In genomic region chr2:115460882-115461151, GRCm38 (mm10) we compare ENCODE assay signal across 26 mouse cellular contexts.
DNase-seq lines count a peak whose midpoint lies in the region; ATAC-seq lines count a peak whose summit lies in the region.
"Had no signal": no experiment of that assay in that cellular context is flagged by ENCODE, and none has a peak within 500 bp of the region (broad histone marks: within the 10 kb centered on the region; RNA-seq: fewer than 3 reads in every experiment).

No protein-coding gene starts in this region.

- no peak overlapping the region for H3K9ac ChIP-seq in hindbrain, embryonic 14.5 days
- no peak overlapping the region for H3K9ac ChIP-seq in hindbrain, embryonic 12.5 days
- no peak overlapping the region for H3K9ac ChIP-seq in neural tube, embryonic 12.5 days
- no peak overlapping the region for H3K9ac ChIP-seq in neural tube, embryonic 15.5 days (replicated peaks)
- H3K9ac ChIP-seq in forebrain, embryonic 15.5 days (replicated peaks): no peak overlapping the region
- H3K9ac ChIP-seq: embryonic facial prominence, embryonic 15.5 days; heart, embryonic 12.5 days; liver, embryonic 14.5 days had no signal

- no peak overlapping the region for H3K4me2 ChIP-seq in hindbrain, embryonic 14.5 days (replicated peaks)
- H3K4me2 ChIP-seq in hindbrain, embryonic 12.5 days (replicated peaks): no peak overlapping the region
- H3K4me2 ChIP-seq in neural tube, embryonic 12.5 days (replicated peaks): no peak overlapping the region
- no peak overlapping the region for H3K4me2 ChIP-seq in neural tube, embryonic 15.5 days
- no peak overlapping the region for H3K4me2 ChIP-seq in forebrain, embryonic 15.5 days (replicated peaks)
- H3K4me2 ChIP-seq: embryonic facial prominence, embryonic 15.5 days; heart, embryonic 12.5 days had no signal

- WGBS in hindbrain, embryonic 14.5 days: 55% methylated on average over 1 of the region's 1 CpGs
- 63% methylated on average over 1 of the region's 1 CpGs for WGBS in hindbrain, embryonic 12.5 days
- WGBS in neural tube, embryonic 12.5 days: 64% methylated on average over 1 of the region's 1 CpGs
- 50% methylated on average over 1 of the region's 1 CpGs for WGBS in neural tube, embryonic 15.5 days
- WGBS in forebrain, embryonic 15.5 days: 3% methylated on average over 1 of the region's 1 CpGs
- 79% methylated on average over 1 of the region's 1 CpGs for WGBS in heart, embryonic 10.5 days

- ATAC-seq in hindbrain, embryonic 14.5 days (ENCODE audit: low FRiP score): peak; percentile 43; the same call in 1 of the 2 replicates
- no peak for ATAC-seq in hindbrain, embryonic 12.5 days (ENCODE audit: low FRiP score)
- ATAC-seq in neural tube, embryonic 12.5 days (ENCODE audit: low FRiP score, low read depth): peak; percentile 62; the same call in 1 of the 2 replicates
- no peak for ATAC-seq in neural tube, embryonic 15.5 days (ENCODE audit: low FRiP score)
- no peak; the same call in 1 of the 2 replicates for ATAC-seq in forebrain, embryonic 15.5 days (replicated peaks)
- ATAC-seq: Patski had no signal

- H3K27me3 ChIP-seq in hindbrain, embryonic 14.5 days (ENCODE audit: control insufficient read depth, insufficient read depth, low read length): no peaks in the 10 kb centered on the region
- no peaks in the 10 kb centered on the region for H3K27me3 ChIP-seq in hindbrain, embryonic 12.5 days
- H3K27me3 ChIP-seq in neural tube, embryonic 12.5 days (replicated peaks): no peaks in the 10 kb centered on the region
- no peaks in the 10 kb centered on the region for H3K27me3 ChIP-seq in neural tube, embryonic 15.5 days (replicated peaks)
- H3K27me3 ChIP-seq in forebrain, embryonic 15.5 days: no peaks in the 10 kb centered on the region
- H3K27me3 ChIP-seq in heart, embryonic 10.5 days (ENCODE audit: insufficient read depth, poor library complexity, severe bottlenecking): no peaks in the 10 kb centered on the region
- H3K27me3 ChIP-seq: CH12.LX; embryonic facial prominence, embryonic 15.5 days; heart, embryonic 12.5 days; Patski had no signal

- no peak overlapping the region for H3K27ac ChIP-seq in hindbrain, embryonic 14.5 days
- H3K27ac ChIP-seq in hindbrain, embryonic 12.5 days: no peak overlapping the region
- no peak overlapping the region for H3K27ac ChIP-seq in neural tube, embryonic 12.5 days
- H3K27ac ChIP-seq in neural tube, embryonic 15.5 days (replicated peaks): no peak overlapping the region
- H3K27ac ChIP-seq in forebrain, embryonic 15.5 days (replicated peaks): peak overlapping the region; percentile 67
- no peak overlapping the region for H3K27ac ChIP-seq in heart, embryonic 10.5 days
- H3K27ac ChIP-seq: embryonic facial prominence, embryonic 15.5 days; kidney, postnatal 0 days; left cerebral cortex, adult 2 months; liver, embryonic 14.5 days had no signal

- H3K36me3 ChIP-seq in hindbrain, embryonic 14.5 days (replicated peaks; ENCODE audit: control insufficient read depth, insufficient read depth): no peaks in the 10 kb centered on the region
- H3K36me3 ChIP-seq in hindbrain, embryonic 12.5 days: no peaks in the 10 kb centered on the region
- H3K36me3 ChIP-seq in neural tube, embryonic 12.5 days: no peaks in the 10 kb centered on the region
- H3K36me3 ChIP-seq in neural tube, embryonic 15.5 days: no peaks in the 10 kb centered on the region
- no peaks in the 10 kb centered on the region for H3K36me3 ChIP-seq in forebrain, embryonic 15.5 days
- no peaks in the 10 kb centered on the region for H3K36me3 ChIP-seq in heart, embryonic 10.5 days
- H3K36me3 ChIP-seq: embryonic facial prominence, embryonic 15.5 days; G1E; heart, embryonic 12.5 days had no signal

- no peak overlapping the region for H3K4me3 ChIP-seq in hindbrain, embryonic 14.5 days (replicated peaks; ENCODE audit: low read length)
- no peak overlapping the region for H3K4me3 ChIP-seq in hindbrain, embryonic 12.5 days
- H3K4me3 ChIP-seq in neural tube, embryonic 12.5 days: no peak overlapping the region
- no peak overlapping the region for H3K4me3 ChIP-seq in neural tube, embryonic 15.5 days (replicated peaks)
- no peak overlapping the region for H3K4me3 ChIP-seq in forebrain, embryonic 15.5 days
- no peak overlapping the region for H3K4me3 ChIP-seq in heart, embryonic 10.5 days
- H3K4me3 ChIP-seq: embryonic facial prominence, embryonic 15.5 days; heart, embryonic 12.5 days; left cerebral cortex, adult 2 months had no signal

- no peaks in the 10 kb centered on the region for H3K9me3 ChIP-seq in hindbrain, embryonic 14.5 days (ENCODE audit: control insufficient read depth, low read length)
- H3K9me3 ChIP-seq in hindbrain, embryonic 12.5 days (replicated peaks): no peaks in the 10 kb centered on the region
- no peaks in the 10 kb centered on the region for H3K9me3 ChIP-seq in neural tube, embryonic 12.5 days
- no peaks in the 10 kb centered on the region for H3K9me3 ChIP-seq in neural tube, embryonic 15.5 days (replicated peaks)
- H3K9me3 ChIP-seq in forebrain, embryonic 15.5 days: no peaks in the 10 kb centered on the region
- no peaks in the 10 kb centered on the region for H3K9me3 ChIP-seq in heart, embryonic 10.5 days
- H3K9me3 ChIP-seq: embryonic facial prominence, embryonic 15.5 days; G1E; heart, embryonic 12.5 days had no signal

- no peaks in the 10 kb centered on the region for H3K4me1 ChIP-seq in hindbrain, embryonic 14.5 days (replicated peaks; ENCODE audit: control insufficient read depth, insufficient read depth, low read length)
- H3K4me1 ChIP-seq in hindbrain, embryonic 12.5 days: no peaks in the 10 kb centered on the region; the same call in 1 of the 2 replicates
- H3K4me1 ChIP-seq in neural tube, embryonic 12.5 days: no peaks in the 10 kb centered on the region
- H3K4me1 ChIP-seq in neural tube, embryonic 15.5 days: no peaks in the 10 kb centered on the region
- peaks cover 8% of the 10 kb centered on the region; the same call in 1 of the 2 replicates for H3K4me1 ChIP-seq in forebrain, embryonic 15.5 days
- H3K4me1 ChIP-seq in heart, embryonic 10.5 days: no peaks in the 10 kb centered on the region; the same call in 1 of the 2 replicates
- H3K4me1 ChIP-seq: embryonic facial prominence, embryonic 15.5 days; heart, embryonic 12.5 days had no signal

- DNase-seq in hindbrain, embryonic 14.5 days (ENCODE audit: low spot score): no peak
- no peak for DNase-seq in heart, embryonic 10.5 days (ENCODE audit: low spot score)
- DNase-seq in layer of hippocampus, adult 8-10 months (ENCODE audit: low spot score in 2 of 2): no peak
- DNase-seq: adrenal gland, postnatal 36 days; B cell, adult 2 months; cerebellum, adult 11 months; cerebellum, adult 9-11 months; gastrocnemius, postnatal 10 days; heart, adult 11 months; heart, postnatal 10 days; kidney, adult 18-20 months; lung, postnatal 4 days; right cerebral cortex, adult 18-20 months; right cerebral cortex, postnatal 4 days had no signal

Comparison
In these comparisons a context has a peak if more than half of its experiments do, and no peak if none do; other contexts are left out.
1. ATAC-seq: peak in hindbrain, embryonic 14.5 days (single experiment) and neural tube, embryonic 12.5 days (single experiment); none in hindbrain, embryonic 12.5 days (single experiment), neural tube, embryonic 15.5 days (single experiment) and forebrain, embryonic 15.5 days (single experiment).